ENCODE assay signal across 8 mouse cellular contexts in the genomic region with DNA sequence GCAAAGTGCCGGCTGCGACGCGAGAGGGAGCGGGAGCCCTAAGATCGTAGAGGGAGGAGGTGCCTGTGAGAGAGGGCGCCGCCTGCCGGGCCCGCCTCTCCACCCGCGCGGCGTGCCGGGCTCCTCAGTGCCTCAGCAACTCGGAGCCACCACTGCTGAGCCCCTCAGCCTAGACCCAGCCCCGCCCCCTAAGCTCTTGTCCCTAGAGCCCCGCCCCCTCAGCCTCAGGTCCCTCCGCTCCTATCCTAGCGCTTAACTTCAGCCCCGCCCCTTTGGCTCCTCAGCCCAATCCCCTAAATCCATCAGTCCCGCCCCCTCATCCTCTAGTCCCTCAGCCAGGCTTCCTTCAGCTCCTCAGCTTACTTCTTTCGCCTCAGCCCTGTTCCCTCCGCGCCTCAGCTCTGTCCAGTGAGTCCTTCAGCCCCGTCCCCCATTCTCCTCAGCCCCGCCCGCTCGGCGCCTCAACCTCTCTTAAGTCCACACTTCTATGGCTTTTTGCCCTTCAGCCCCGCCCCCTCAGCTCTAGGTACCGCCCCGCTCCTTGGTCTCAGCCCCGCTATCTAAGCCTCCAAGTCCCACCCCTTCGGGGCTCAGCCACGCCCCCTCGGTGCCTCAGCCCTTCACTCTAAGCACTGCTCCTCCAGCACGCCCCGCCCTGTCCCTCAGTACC. TPM values are rescaled to one million over a fixed set of nuclear protein-coding genes. Genes with fewer than 3 reads are reported as not detected.
DNase-seq lines count a peak whose midpoint lies in the region; ATAC-seq lines count a peak whose summit lies in the region.

TSS of gene Iqsec1 (minus strand) at position 38 of the 670 bp plus-strand sequence.

- DNase-seq in R1 (ENCODE audit: low read depth, low spot score), result peak; percentile 99
- peak; percentile 65 to 81 for DNase-seq in cerebellum, postnatal 25 days
- DNase-seq in frontal cortex, postnatal 25 days (ENCODE audit: low spot score in 2 of 2), result peak; percentile 63 to 70
- DNase-seq in layer of hippocampus, postnatal 14 days (ENCODE audit: low spot score in 2 of 2), result peak; percentile 61 to 75
- DNase-seq in lung, postnatal 10 days, result peak; percentile 95
- DNase-seq in ovary, postnatal 14 days (ENCODE audit: low spot score), result peak; percentile 67
- DNase-seq in thymus, postnatal 10 days (ENCODE audit: low spot score in 2 of 2), result peak; percentile 72 to 76

- peak within 1 kb of the TSS; percentile 99 for H3K4me2 ChIP-seq in hindbrain, embryonic 13.5 days

- H3K27ac ChIP-seq in hindbrain, embryonic 13.5 days, result peak within 1 kb of the TSS; percentile 62

- peaks cover 22% of the 10 kb centered on the region for H3K9me3 ChIP-seq in hindbrain, embryonic 13.5 days

- peak; percentile 93 for ATAC-seq in hindbrain, embryonic 13.5 days (ENCODE audit: low FRiP score)

- no peaks in the 10 kb centered on the region for H3K36me3 ChIP-seq in hindbrain, embryonic 13.5 days

- peaks cover 27% of the 10 kb centered on the region for H3K4me1 ChIP-seq in hindbrain, embryonic 13.5 days (replicated peaks)

- H3K4me3 ChIP-seq in hindbrain, embryonic 13.5 days, result peak within 1 kb of the TSS; percentile 80

- 2% methylated on average over 31 of the region's 39 CpGs for WGBS in hindbrain, embryonic 13.5 days

- peaks cover 11% of the 10 kb centered on the region; the same call in 1 of the 2 replicates for H3K27me3 ChIP-seq in hindbrain, embryonic 13.5 days

- H3K9ac ChIP-seq in hindbrain, embryonic 13.5 days, result peak within 1 kb of the TSS; percentile 85

RNA-seq across cellular contexts. Expression of gene Iqsec1, which starts in this region (rescaled TPM):
- polyA plus RNA-seq in hindbrain, embryonic 13.5 days (2015; fragmentation: Nextera tagmentation; extraction: Ambion mirVana), result 19.2 and 20.6 TPM in 2 replicates
- total RNA-seq in layer of hippocampus, postnatal 14 days (2021), result 100 to 1,000 TPM; 220 to 234 TPM

Comparison
In these comparisons a context has a peak if more than half of its experiments do, and no peak if none do; other contexts are left out.
1. Peak in every context shown above with its lines: DNase-seq, ATAC-seq, H3K4me3 ChIP-seq and H3K27ac ChIP-seq.